Mouse (Mus musculus) spleen, adult 2 months (tissue): ENCODE data around the gene Cdkl4. TPM values are rescaled to one million over a fixed set of nuclear protein-coding genes. Genes with fewer than 3 reads are reported as not detected.

Source experiments
- DNase-seq, 2 experiments: peaks; one replicate each; pipeline versions ENCODE4 v3.0.0 to v3.0.0-alpha.2; 2012 to 2021; ENCODE audit warnings: low spot score in 2 of 2, low read depth in 1 of 2
- H3K27ac ChIP-seq: fragments of 200-500 bp; 2 replicates; pipeline ENCODE4 v1.5.1; 2012; ENCODE audit warnings: low read length, inconsistent platforms; ENCODE audit not compliant: insufficient read depth
- H3K27me3 ChIP-seq: fragments of 200-500 bp; 2 replicates; pipeline ENCODE4 v1.6.1; 2012; ENCODE audit warnings: mild to moderate bottlenecking, moderate library complexity, low read length, inconsistent platforms; ENCODE audit not compliant: control insufficient read depth, insufficient read depth
- H3K36me3 ChIP-seq: fragments of 200-500 bp; 2 replicates; pipeline ENCODE4 v1.6.1; 2012; ENCODE audit warnings: mild to moderate bottlenecking, low read length, inconsistent platforms; ENCODE audit not compliant: control insufficient read depth, insufficient read depth
- H3K4me1 ChIP-seq: fragments of 200-500 bp; 2 replicates; pipeline ENCODE4 v1.6.1; 2011; ENCODE audit warnings: inconsistent platforms; ENCODE audit not compliant: control insufficient read depth, insufficient read depth, insufficient read length
- H3K4me3 ChIP-seq: fragments of 200-500 bp; 2 replicates; pipeline ENCODE4 v1.5.1; 2011; ENCODE audit warnings: mild to moderate bottlenecking, inconsistent platforms; ENCODE audit not compliant: insufficient read depth, insufficient read length; ENCODE audit errors: extremely low read depth
- CTCF ChIP-seq: fragments of 200-500 bp; IDR thresholded peaks from 2 replicates; pipeline ENCODE4 v1.5.1; 2011; ENCODE audit warnings: mild to moderate bottlenecking, inconsistent platforms; ENCODE audit not compliant: insufficient read depth, insufficient read length, insufficient replicate concordance; ENCODE audit errors: extremely low read depth
- POLR2A ChIP-seq: fragments of 200-500 bp; IDR thresholded peaks from 2 replicates; pipeline ENCODE4 v1.6.1; 2011; ENCODE audit warnings: low read depth, low read length, inconsistent platforms
- WGBS: fragments of 180-500 bp; shearing (Covaris S2); methylation state at CpG from one replicate; pipeline ENCODE4 v1.1.7; 2018; 5-methylcytosine and 5-hydroxymethylcytosine counted together
- polyA plus RNA-seq: library from polyadenylated mRNA; depleted of rRNA; stranded (reverse); fragments of >200 nt; gene quantifications from 2 replicates; pipeline ENCODE4 v1.2.3, GENCODE M21; 2012

Cdkl4 gene
- polyA plus RNA-seq, 1 experiment = 0.11 TPM

- no peak overlapping the region for H3K27ac ChIP-seq
- H3K27me3 ChIP-seq = no peaks in the 10 kb centered on the region
- no peak overlapping the region for H3K4me3 ChIP-seq
- H3K4me1 ChIP-seq = no peaks in the 10 kb centered on the region
- no peaks in the 10 kb centered on the region for H3K36me3 ChIP-seq
- no peak for DNase-seq
- 81% methylated on average over 4 of the region's 4 CpGs for WGBS
- TF ChIP-seq POLR2A = no peak
- no peak for TF ChIP-seq CTCF
These were observed 67.8 kb downstream of the Cdkl4 start for GRCm38 (mm10) chr17:80509494-80510458.

- WGBS = 86% methylated on average over 6 of the region's 6 CpGs
- H3K4me1 ChIP-seq = peaks cover 7% of the 10 kb centered on the region; the same call in 1 of the 2 replicates
- no peak for DNase-seq
- no peaks in the 10 kb centered on the region for H3K27me3 ChIP-seq
- H3K27ac ChIP-seq = no peak overlapping the region
- H3K36me3 ChIP-seq = no peaks in the 10 kb centered on the region
- TF ChIP-seq CTCF (no peak), POLR2A (no peak)
- H3K4me3 ChIP-seq = no peak overlapping the region
These were observed 71.8 kb downstream of the Cdkl4 start for GRCm38 (mm10) chr17:80505766-80506165.

GRCm38 (mm10) chr17:80505342-80505741 lies 72.3 kb downstream of the Cdkl4 start:
- Histone ChIP-seq H3K4me1 (peaks cover 7% of the 10 kb centered on the region; the same call in 1 of the 2 replicates), H3K27ac (no peak overlapping the region), H3K4me3 (no peak overlapping the region), H3K27me3 (no peaks in the 10 kb centered on the region), H3K36me3 (no peaks in the 10 kb centered on the region)
- 93% methylated on average over 4 of the region's 4 CpGs for WGBS
- no peak for TF ChIP-seq CTCF
- no peak for TF ChIP-seq POLR2A
- DNase-seq = no peak

DNA sequence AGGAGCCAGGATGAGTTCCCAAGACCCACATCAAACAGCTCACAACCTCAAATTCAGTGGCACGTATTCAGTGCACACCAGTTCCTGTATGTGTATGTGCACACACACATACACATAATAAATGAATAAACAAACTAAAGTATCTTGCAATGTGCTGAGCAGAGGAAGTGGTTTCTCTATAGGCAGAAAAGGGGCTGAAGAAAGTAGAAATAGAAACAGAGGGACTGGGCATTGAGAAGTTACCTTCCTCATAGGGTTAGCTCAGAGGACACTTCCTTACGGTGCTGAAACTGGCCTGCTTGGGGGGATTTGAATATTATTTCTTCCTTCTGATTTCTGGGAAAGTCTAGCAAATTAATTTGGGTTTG lies 75.8 kb downstream of the Cdkl4 start:
- Histone ChIP-seq H3K4me1 (peaks cover 14% of the 10 kb centered on the region; the same call in 1 of the 2 replicates), H3K4me3 (no peak overlapping the region), H3K27me3 (no peaks in the 10 kb centered on the region), H3K36me3 (no peaks in the 10 kb centered on the region), H3K27ac (peak overlapping the region; percentile 18; the same call in 1 of the 2 replicates)
- WGBS = 11% methylated on average over 2 of the region's 2 CpGs
- DNase-seq = no peak
- no peak for TF ChIP-seq CTCF
- no peak for TF ChIP-seq POLR2A

DNA sequence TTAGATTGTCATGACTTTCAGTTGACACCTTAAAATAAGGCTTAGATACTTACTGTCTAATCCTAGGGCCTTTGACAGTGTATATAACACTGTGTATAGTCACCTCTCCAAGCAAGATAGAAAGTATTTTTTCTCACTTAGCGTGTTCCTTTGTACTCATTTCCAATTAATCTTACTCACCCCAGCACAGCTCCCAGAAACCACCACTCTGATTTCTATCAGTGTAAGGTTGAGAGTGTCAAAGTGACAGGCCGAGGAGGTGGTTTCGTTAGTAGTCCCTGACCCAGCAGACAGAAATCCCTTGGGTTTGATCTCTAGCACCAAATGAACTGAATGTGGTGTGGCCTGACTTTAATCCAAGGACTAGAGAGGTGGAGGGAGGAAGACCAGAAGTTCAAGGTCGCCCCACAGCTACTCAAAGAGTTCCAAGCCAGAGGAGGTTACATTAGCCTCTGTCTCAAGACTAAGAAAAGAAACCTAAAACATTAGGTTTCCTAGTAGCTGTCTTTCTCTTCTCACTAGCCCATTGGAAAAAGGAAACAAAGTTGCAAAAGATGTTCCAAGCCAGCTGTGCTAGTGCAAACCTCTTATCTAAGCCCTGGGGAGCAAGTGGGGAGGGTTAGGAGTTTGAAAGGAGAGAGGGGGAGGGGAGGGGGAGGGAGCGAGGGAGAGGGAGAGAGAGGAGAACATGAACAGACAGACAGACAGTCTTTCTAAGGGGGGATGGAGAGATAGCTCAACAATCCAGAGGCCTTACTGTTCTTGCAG lies 76.4 kb downstream of the Cdkl4 start:
- Histone ChIP-seq H3K4me3 (no peak overlapping the region), H3K27me3 (no peaks in the 10 kb centered on the region), H3K4me1 (peaks cover 14% of the 10 kb centered on the region; the same call in 1 of the 2 replicates), H3K36me3 (no peaks in the 10 kb centered on the region), H3K27ac (peak overlapping the region; percentile 34; the same call in 1 of the 2 replicates)
- TF ChIP-seq CTCF (no peak), POLR2A (no peak)
- DNase-seq = no peak
- 33% methylated on average over 5 of the region's 5 CpGs for WGBS

- Histone ChIP-seq H3K27ac (no peak overlapping the region), H3K27me3 (no peaks in the 10 kb centered on the region), H3K4me3 (no peak overlapping the region), H3K4me1 (peaks cover 14% of the 10 kb centered on the region; the same call in 1 of the 2 replicates), H3K36me3 (no peaks in the 10 kb centered on the region)
- 88% methylated on average over 4 of the region's 4 CpGs for WGBS
- no peak for DNase-seq
- TF ChIP-seq CTCF (no peak), POLR2A (no peak)
These were observed 77.6 kb downstream of the Cdkl4 start for GRCm38 (mm10) chr17:80500025-80500424.
